In genomic region chr5:116569629-116570028, GRCm38 (mm10) we compare ENCODE assay signal across 10 mouse cellular contexts. TPM values are rescaled to one million over a fixed set of nuclear protein-coding genes. Genes with fewer than 3 reads are reported as not detected.
DNase-seq lines count a peak whose midpoint lies in the region; ATAC-seq lines count a peak whose summit lies in the region.
"Had no signal": no experiment of that assay in that cellular context is flagged by ENCODE, and none has a peak within 500 bp of the region (broad histone marks: within the 10 kb centered on the region; RNA-seq: fewer than 3 reads in every experiment).

No protein-coding gene starts in this region.

- peaks cover 22% of the 10 kb centered on the region; the same call in 1 of the 2 replicates for H3K4me1 ChIP-seq in forebrain, embryonic 11.5 days (replicated peaks; ENCODE audit: control insufficient read depth, insufficient read depth, low read length)
- no peaks in the 10 kb centered on the region for H3K4me1 ChIP-seq in intestine, embryonic 16.5 days (ENCODE audit: control insufficient read depth, insufficient read depth, low read length)
- H3K4me1 ChIP-seq in neural tube, embryonic 15.5 days, result peaks cover 41% of the 10 kb centered on the region
- H3K4me1 ChIP-seq: megakaryocyte, embryonic 14.5 days had no signal

- no peaks in the 10 kb centered on the region for H3K9me3 ChIP-seq in forebrain, embryonic 11.5 days (ENCODE audit: control insufficient read depth, low read length)
- H3K9me3 ChIP-seq in intestine, embryonic 16.5 days (ENCODE audit: control insufficient read depth, low read length), result no peaks in the 10 kb centered on the region
- H3K9me3 ChIP-seq in neural tube, embryonic 15.5 days (replicated peaks), result no peaks in the 10 kb centered on the region

- peak overlapping the region; percentile 15 for H3K27ac ChIP-seq in forebrain, embryonic 11.5 days (ENCODE audit: low read depth, low read length)
- H3K27ac ChIP-seq in intestine, embryonic 16.5 days (ENCODE audit: low read length), result no peak overlapping the region
- H3K27ac ChIP-seq in neural tube, embryonic 15.5 days (replicated peaks), result 0 out of 2 replicates have a peak overlapping the region, but pooled peaks have one; percentile 23
- H3K27ac ChIP-seq: kidney, postnatal 0 days had no signal

- no peak overlapping the region for H3K4me3 ChIP-seq in forebrain, embryonic 11.5 days (ENCODE audit: low read depth, low read length)
- no peak overlapping the region for H3K4me3 ChIP-seq in intestine, embryonic 16.5 days (ENCODE audit: low read length)
- no peak overlapping the region for H3K4me3 ChIP-seq in neural tube, embryonic 15.5 days (replicated peaks)
- H3K4me3 ChIP-seq: megakaryocyte, embryonic 14.5 days had no signal

- H3K27me3 ChIP-seq in forebrain, embryonic 11.5 days (ENCODE audit: control insufficient read depth, insufficient read depth, low read length), result no peaks in the 10 kb centered on the region
- H3K27me3 ChIP-seq in intestine, embryonic 16.5 days (replicated peaks; ENCODE audit: control insufficient read depth, insufficient read depth, low read length), result no peaks in the 10 kb centered on the region
- no peaks in the 10 kb centered on the region for H3K27me3 ChIP-seq in neural tube, embryonic 15.5 days (replicated peaks)
- H3K27me3 ChIP-seq: megakaryocyte, embryonic 14.5 days had no signal

- WGBS in forebrain, embryonic 11.5 days, result 1% methylated on average over 9 of the region's 9 CpGs
- WGBS in intestine, embryonic 16.5 days, result 7% methylated on average over 9 of the region's 9 CpGs
- WGBS in neural tube, embryonic 15.5 days, result 7% methylated on average over 7 of the region's 9 CpGs

- H3K4me2 ChIP-seq in forebrain, embryonic 11.5 days (ENCODE audit: low read depth, low read length, severe bottlenecking), result peak overlapping the region; percentile 15; the same call in 1 of the 2 replicates
- no peak overlapping the region for H3K4me2 ChIP-seq in intestine, embryonic 16.5 days (ENCODE audit: low read depth, low read length)
- no peak overlapping the region for H3K4me2 ChIP-seq in neural tube, embryonic 15.5 days

- no peak overlapping the region for H3K9ac ChIP-seq in forebrain, embryonic 11.5 days (ENCODE audit: low read length)
- no peak overlapping the region for H3K9ac ChIP-seq in intestine, embryonic 16.5 days (ENCODE audit: low read depth, low read length)
- 0 out of 2 replicates have a peak overlapping the region, but pooled peaks have one; percentile 7 for H3K9ac ChIP-seq in neural tube, embryonic 15.5 days (replicated peaks)

- no peaks in the 10 kb centered on the region for H3K36me3 ChIP-seq in forebrain, embryonic 11.5 days (ENCODE audit: control insufficient read depth, insufficient read depth, low read length)
- no peaks in the 10 kb centered on the region for H3K36me3 ChIP-seq in intestine, embryonic 16.5 days (ENCODE audit: control insufficient read depth, insufficient read depth, low read length)
- no peaks in the 10 kb centered on the region for H3K36me3 ChIP-seq in neural tube, embryonic 15.5 days

- ATAC-seq in forebrain, embryonic 11.5 days (replicated peaks; ENCODE audit: low FRiP score), result peak; percentile 76
- ATAC-seq in intestine, embryonic 16.5 days, result 0 out of 2 replicates have a peak, but pooled peaks have one; percentile 16
- 0 out of 2 replicates have a peak, but pooled peaks have one; percentile 26 for ATAC-seq in neural tube, embryonic 15.5 days (ENCODE audit: low FRiP score)
- ATAC-seq: Patski had no signal

- DNase-seq in embryo, embryonic 10.5 days (ENCODE audit: low spot score), result peak; percentile 81
- DNase-seq in forebrain, embryonic 11.5 days (ENCODE audit: low spot score), result peak; percentile 84
- no peak for DNase-seq in right cerebral cortex, postnatal 25 days
- no peak for DNase-seq in kidney, adult 11 months
- DNase-seq in B cell, adult 2 months, result no peak

RNA-seq across cellular contexts. Expression of gene Srrm4, which starts 22.0 kb away (rescaled TPM):
- 19.2 and 19.5 TPM in 2 replicates for polyA plus RNA-seq in forebrain, embryonic 11.5 days (2014; fragmentation: Nextera tagmentation; extraction: Ambion mirVana)
- 1.4 and 1.5 TPM in 2 replicates for polyA plus RNA-seq in intestine, embryonic 16.5 days (2015; fragmentation: Nextera tagmentation; extraction: Ambion mirVana)
- polyA plus RNA-seq in neural tube, embryonic 15.5 days (2015; fragmentation: Nextera tagmentation; extraction: Ambion mirVana), result 12.3 and 15.6 TPM in 2 replicates

Comparison
In these comparisons a context has a peak if more than half of its experiments do, and no peak if none do; other contexts are left out.
1. DNase-seq: peak in embryo, embryonic 10.5 days (single experiment) and forebrain, embryonic 11.5 days (single experiment); none in right cerebral cortex, postnatal 25 days (single experiment), kidney, adult 11 months (single experiment) and B cell, adult 2 months (0 of 2).
2. ATAC-seq: peak in every context shown above with its lines; median percentile 76 in forebrain, embryonic 11.5 days; 26 in neural tube, embryonic 15.5 days; 16 in intestine, embryonic 16.5 days.